Mouse (Mus musculus) heart, postnatal 14 days (tissue): ENCODE measurements around the gene Ugt1a10. TPM values are rescaled to one million over a fixed set of nuclear protein-coding genes. Genes with fewer than 3 reads are reported as not detected.
A peak's percentile ranks its signal among the peaks of the same experiment; 100 is the strongest.
"Not testable (repeated sequence)": the region's sequence is repeated elsewhere in the genome, so short reads cannot be mapped to it uniquely, and the experiment has no call there.

Experiments
- DNase-seq, 2 experiments: peaks; one replicate each; pipeline ENCODE4 v3.0.0; 2021 to 2022
- intact Hi-C: fragments of 180-260 bp; cut with DNase I; formaldehyde crosslinking; loops from one replicate; pipeline ENCODE4 v1.15.1; 2025
- total RNA-seq, 2 experiments: library from RNA; stranded (reverse); gene quantifications; 2 replicates each; pipeline ENCODE4 v1.2.3; 2021

The Ugt1a10 gene
- total RNA-seq, 2 experiments from 2014 or later, result not detected

DNA sequence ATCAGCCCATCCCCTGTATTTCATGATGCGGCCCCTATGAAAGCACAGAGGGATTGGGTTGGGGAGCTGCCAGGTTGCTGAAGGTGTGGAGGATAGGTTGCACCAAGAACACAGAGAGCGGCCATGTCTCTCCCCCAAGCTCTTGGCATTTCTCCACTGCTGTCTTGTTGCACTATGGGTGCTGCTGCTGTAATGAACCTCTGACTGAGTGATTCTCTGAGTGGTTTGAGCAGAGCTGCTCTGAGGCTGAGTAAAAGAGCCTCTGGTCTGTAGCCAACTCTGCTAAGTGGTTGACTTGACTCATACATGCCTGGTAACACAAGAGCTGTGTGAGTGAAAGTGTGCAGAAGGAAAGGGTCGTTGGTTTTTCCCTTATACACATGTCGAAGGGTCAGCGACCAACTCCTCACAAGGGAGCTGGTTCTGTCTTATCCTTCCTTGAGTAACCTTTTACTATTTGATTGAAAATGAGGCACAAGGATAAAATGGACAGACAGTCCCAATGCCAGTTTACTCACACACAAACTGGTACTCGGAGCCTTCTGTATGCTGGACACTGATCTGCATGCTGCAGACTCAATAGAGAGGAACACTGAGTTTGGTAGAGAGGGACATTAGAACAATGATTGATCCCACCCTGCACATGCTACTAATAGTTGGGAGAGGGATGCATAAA lies 80.2 kb downstream of the Ugt1a10 start:
- DNase-seq, intact Hi-C loops: not testable (repeated sequence)

DNA sequence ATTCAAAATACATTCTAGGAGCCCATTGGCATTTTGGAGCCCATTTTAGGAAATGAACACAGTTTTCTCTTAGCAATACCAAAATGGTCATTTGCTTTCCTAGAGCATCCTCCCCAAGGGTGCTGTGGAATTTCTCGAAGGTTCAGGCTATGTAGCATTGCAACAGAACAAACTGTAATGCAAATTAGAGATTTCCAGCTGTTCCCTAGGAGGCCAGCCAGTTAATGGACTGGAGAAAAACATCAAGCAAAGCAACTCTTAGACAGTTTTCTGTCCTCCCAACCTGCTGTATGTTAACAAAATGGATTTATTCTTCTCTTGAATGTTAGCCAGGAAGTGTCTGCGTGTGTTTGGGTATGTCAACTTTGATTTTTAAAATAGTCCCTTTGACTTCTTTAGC lies 81.5 kb downstream of the Ugt1a10 start:
- intact Hi-C loops, result no loop called here
- peak in 1 of 2 experiments; percentile 16 for DNase-seq

DNA sequence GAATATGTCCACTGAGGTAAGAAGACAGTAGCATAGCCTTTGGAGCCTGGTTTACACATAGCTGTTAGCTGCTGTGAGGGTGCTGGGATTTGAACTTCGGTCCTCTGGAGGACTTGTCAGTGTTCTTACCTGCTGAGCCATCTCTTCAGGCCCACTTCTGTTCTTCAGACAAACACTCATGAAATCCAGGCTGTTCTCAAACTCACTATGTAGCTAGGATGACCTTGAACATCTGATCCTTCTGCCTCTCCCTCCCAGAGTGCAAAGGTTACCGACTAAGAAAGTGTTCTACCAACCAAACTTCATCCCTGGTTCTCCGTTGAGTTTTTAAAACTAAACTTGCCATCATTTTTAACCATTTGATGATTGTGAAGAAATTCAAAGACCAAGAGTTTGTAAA lies 82.1 kb downstream of the Ugt1a10 start:
- intact Hi-C loops, result no loop called here
- no peak for DNase-seq

DNA sequence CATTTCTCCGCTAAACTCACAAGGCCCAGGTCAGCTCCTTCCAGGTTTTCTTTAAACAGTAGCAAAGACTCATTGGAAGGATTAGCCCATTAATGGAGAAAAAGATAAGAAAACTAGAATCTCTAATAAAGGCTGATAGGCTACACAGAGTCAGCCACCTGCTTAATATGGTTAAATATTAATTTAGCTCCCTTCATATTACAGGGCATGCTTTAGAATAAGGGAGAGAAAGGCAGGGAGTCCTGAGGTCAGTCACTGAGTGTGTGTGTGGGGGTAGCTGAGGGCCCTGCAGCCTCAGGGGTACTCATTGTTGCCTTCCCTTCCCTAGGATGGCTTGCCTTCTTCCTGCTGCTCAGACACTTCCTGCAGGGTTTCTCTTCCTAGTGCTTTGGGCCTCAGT lies 83.0 kb downstream of the Ugt1a10 start:
- DNase-seq, result no peak
- intact Hi-C loops, result no loop called here

DNA sequence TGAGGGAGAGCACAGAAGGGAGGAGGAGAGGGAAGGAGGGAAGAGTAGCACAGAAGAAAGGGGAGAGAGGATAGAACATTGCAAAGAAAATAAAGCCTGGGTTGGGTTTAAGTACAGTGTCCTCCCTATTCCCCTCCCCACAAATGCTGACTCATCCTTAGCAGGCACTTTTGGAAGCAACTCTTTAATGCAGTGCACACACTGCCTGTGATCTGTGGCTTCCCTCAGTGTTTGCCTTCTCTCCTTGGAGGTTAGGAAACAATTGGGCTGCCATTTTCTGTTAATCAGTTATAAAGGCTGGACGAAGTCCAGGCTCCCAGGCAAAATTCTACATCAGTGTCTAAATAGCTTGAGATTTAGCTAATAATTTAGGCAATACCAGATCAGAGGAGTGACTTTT lies 85.3 kb downstream of the Ugt1a10 start:
- DNase-seq, intact Hi-C loops: not testable (repeated sequence)

DNA sequence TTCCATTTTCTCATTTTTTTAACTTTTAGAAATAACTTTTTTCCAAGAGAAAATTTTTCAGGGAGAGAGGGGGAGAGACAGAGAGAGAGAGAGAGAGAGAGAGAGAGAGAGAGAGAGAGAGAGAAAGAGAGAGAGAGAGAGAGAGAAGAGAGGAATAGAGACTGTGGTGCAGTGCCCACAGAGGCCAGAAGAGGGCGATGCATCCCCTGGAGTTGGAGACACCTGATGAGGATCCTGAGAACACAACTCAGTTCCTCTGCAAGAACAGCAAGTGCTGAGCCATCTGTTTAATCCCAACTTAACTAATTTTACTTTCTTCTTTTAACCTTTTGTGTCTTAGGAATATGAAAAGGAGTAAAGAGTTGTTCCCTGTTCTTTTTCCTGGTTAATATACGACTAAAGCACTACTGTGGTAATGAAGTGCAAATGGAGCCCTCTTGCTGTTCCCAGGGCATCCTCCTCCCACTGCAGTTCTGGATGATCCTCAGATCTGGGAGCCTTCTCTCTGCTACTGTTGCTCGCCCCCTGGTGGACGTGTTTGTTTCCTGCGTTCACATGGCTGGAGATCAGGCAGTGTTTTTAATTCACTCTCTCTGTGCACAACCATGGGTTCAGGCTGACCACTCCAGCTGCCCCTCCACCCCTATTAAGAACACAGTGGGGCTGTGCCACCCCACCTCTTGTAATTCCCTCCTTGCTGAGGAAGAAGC lies 88.9 kb downstream of the Ugt1a10 start:
- peak; percentile 34 to 59 for DNase-seq
- intact Hi-C loops, result not testable (repeated sequence)

DNA sequence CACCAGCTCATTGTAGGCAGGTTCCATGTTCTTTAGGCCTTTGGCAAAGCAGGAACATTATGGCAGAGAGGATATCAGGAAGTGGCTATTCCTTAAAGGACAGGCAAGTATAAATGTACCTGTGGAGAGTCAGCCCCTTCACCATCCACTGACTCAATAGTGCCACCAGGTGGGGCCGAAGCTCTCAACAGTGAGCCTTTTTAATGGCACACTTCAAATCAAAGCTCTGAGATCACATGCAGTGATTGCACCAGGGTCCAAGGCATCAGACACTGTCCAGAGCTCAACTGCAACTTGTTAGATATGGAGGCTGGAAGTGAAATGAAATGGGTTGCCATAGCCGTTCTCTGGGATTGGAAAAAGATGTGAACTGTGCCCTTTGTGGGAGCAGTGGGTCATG lies 90.1 kb downstream of the Ugt1a10 start:
- DNase-seq, intact Hi-C loops: not testable (repeated sequence)

DNA sequence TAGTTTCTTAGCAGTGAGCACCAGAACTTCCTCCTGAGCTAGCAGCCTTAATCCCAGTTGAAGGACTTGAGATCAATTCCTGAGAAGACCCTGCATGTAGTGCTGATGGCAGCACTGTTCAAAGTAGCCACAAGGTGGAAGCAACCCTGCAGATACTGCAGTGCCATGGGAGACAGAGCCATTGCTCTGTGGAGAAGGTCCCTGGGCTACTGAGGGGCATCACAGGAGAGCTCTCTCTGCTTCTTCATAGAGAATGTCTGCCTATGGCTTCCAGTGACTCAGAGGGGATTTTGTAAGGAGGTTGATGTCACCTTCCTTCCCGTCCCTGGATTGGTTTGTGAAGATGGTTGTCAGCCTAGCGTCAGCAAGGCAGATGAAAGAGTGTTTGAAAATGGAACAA lies 94.9 kb downstream of the Ugt1a10 start:
- DNase-seq, intact Hi-C loops: not testable (repeated sequence)

DNA sequence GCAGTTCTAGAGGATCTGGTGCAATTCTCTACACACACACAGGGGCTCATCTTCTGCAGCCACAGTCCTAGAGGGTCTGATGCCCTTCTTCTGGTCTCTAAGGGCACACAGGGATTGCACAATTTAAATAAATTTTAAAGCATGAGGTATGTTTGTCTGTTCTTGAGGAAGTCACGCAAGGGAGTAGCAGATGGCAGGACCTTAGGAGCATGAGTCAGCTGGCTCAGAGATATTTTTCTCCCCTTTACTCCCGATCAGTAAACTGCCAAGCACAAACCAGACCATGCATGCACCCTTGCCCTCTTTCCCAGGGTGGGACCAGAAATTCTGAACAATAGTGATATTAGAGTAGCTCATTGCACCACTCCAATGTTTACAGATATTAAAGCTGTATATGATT lies 103.2 kb downstream of the Ugt1a10 start:
- DNase-seq, result no peak
- intact Hi-C loops, result no loop called here

DNA sequence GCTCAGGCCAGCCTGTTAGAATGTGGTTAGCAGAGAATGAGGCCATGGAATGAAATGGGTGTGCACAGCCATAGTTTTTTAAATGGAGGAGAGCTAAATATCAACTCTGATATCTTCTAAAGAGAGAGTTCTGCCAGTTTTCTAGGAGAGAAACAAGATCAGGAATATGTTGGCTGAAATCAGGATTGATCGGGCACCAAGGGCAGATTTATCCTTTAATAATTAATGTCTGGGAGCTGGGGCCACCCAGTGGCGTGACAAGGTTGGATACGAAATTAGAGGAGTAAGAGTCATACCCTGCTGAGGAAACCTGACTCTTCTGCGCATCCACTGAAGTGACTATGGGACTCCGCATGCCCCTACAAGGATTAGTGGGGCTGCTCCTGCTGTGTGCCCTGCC lies 110.5 kb downstream of the Ugt1a10 start, which contains the start of gene Ugt1a5:
Gene Ugt1a5, plus strand, starts transcription at position 302 of the 400 bp plus-strand sequence.
- intact Hi-C loops, result no loop called here
- no peak for DNase-seq

DNA sequence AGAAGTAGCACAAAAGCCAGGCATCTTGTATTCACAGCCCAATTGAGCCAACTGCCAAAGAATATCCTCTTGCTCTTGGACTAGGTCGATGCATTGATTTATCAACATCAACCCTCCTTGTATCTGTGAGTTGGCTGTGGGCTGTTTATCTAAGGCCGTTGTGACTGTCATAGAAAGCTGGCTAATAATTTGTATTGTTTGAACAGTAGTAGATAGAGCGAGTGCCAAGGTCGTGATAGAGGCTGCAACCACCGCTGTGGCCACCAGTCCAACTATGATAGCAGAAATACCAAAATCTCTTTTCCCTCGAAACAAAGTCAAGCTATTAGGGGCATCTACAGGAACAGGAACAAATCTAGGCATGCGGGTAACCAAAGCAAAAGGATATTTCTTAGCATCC lies 117.0 kb downstream of the Ugt1a10 start:
- DNase-seq, intact Hi-C loops: not testable (repeated sequence)

DNA sequence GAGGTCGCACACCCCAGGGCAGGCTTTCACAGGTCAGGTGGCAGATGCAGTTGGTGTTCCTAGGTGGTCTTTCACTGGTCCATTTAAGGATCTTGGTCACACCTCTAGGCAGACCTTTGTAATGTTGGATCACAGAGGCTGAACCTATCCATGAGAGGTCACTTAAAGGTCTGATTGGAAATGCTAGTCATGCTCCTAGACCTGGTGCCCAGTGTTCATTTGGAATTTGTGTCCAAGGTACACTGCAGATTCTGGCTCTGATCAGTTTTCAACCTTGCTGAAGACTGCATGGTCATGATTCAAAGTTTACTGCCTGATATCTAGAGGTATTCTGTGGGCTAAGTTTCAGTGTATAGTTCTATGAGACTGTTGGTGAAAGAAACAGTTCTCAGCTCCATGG lies 124.5 kb downstream of the Ugt1a10 start:
- intact Hi-C loops, result no loop called here
- DNase-seq, result no peak

DNA sequence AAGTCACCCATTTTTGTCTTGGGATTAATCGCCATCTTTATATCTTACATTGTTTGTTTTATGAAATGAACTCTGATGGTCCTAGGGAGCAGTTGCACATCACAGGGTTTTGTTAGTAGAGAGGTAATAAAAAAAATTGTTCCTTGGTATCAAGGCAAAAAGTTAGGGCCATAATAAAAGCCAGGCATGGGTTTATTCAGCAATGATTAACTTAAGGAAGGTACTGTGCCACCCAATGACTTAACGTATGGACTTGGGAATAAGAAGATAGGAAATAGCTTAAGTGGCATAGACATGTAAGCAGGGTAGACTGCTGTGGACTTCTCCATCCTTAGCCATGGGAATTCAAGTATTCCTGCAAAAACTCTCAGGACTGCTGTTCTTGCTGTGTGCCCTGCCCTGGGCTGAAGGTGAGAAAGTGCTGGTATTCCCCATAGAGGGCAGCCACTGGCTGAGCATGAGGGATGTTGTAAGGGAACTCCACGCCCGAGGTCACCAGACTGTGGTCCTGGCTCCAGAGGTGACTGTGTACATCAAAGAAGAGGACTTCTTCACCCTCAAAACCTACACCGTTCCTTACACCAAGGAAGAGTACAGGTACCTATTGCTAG lies 131.2 kb downstream of the Ugt1a10 start:
- no peak for DNase-seq
- intact Hi-C loops, result no loop called here

DNA sequence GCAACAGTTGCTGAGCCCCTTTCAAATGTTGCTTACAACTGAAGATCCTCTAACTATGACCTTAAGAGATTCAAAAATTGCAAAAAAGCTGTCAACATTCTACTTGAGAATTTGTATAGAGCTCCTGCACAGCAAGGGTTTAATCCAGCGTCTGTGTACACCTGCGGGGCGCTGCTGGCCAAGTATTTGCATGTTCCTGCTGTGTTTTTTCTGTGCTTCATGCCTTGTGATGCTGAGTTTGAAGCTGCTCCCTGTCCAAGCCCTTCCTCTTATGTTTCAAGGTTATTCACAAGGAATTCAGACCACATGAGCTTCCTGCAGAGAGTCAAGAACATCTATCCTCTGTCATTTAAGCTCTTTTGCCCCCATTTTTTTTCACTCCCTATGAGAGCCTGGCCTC lies 136.9 kb downstream of the Ugt1a10 start:
- no peak for DNase-seq
- intact Hi-C loops, result no loop called here

DNA sequence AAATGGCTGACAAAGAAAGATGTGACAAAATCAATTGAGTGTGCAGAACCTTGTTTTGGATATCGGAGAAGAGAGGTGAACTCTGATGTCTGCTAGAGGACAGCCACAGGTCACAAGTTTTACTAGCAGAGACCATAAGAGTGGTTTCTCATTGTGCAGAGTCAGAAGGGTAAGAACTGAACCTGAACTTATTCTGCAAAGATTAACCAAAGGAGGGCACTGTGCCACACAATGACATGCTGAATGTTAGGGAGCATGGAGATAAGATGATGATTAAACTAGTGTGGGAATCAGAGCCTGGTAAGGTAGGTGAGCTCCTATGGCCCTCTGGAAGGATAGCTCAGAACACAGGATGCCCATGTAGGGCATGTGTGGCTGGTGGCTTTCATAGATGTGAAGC lies 140.5 kb downstream of the Ugt1a10 start:
- intact Hi-C loops, result no loop called here
- no peak for DNase-seq

DNA sequence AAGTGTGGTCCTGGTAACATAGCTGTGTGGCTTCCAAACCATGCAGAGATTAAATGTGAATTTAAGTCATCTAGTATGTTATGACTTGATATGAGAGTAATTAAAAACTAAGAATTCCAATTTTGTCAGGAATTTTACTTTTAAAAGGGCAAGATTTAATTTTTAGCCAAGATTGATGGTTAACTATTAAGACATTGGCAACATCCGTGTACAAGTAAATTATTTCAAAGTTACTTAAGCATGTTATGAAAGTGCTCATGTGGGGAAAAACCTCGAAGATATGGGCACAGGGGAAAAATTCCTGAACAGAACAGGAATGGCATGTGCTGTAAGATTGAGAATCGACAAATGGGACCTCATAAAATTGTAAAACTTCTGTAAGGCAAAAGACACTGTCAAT lies 142.3 kb downstream of the Ugt1a10 start:
- DNase-seq, result no peak
- intact Hi-C loops, result no loop called here

DNA sequence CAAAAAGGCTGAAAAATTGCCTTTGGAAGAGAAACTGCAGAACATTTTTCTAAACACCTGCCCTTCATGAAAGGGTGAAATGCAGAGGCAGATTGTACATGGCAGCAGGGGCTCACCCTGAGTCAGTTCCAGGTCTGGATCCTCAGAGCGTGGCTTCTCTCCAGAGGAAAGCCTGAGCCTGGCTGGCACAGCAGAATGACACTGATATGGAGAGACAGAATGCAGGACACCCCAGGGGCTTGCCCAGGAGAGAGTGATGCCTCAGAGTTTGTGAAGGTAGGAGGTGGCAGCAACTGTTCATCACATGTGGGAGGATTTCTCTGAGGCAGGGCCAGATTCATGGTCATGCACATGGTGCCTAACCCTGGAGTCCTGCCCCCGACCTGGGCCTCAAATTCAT lies 144.8 kb downstream of the Ugt1a10 start:
- DNase-seq, result no peak
- intact Hi-C loops, result no loop called here

DNA sequence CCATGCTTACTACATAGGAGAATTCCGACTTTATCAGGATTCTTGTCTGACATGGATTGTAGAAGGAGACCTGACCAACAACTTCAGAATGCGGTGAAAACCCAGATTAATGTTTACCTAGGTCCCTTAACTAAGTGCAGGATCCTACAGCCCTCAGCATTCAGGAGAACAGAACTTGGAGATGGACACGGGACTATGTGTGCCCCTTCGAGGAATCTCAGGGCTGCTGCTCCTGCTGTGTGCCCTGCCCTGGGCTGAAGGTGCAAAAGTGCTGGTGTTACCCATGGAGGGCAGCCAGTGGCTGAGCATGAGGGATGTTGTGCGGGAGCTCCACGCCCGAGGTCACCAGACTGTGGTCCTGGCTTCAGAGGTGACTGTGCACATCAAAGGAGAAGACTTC lies 145.3 kb downstream of the Ugt1a10 start, which contains the start of gene Ugt1a2:
Gene Ugt1a2, plus strand, starts transcription at position 146 of the 400 bp plus-strand sequence.
- intact Hi-C loops, result no loop called here
- no peak for DNase-seq

DNA sequence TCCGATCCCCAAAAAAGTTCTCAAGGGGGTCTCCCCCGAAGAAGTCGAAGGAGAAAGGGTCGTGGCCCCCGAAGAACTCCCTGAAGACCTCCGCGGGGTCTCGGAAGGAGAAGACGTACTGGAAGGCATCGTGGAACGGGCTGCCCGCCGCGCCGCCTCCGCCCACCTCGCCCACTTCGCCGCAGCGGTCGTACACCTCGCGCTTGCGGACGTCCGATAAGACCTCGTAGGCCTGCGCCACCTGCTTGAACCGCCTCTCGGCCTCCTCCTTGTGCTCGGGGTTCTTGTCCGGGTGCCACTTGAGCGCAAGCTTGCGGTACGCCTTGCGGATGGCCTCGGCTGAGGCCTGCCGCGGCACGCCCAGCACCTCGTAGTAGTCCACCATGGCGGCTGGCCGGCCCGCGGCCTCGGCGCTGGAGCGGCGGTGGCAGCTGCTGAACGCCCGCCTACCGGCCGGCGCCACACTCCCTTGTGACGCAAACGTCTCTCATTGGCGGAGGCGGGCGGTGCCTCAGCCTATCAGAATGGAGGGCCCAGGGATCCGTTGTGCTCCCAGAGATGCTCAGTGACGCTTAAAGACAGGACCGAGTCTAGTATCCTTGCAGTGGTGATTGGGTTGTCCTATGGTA lies 150.2 kb downstream of the Ugt1a10 start, which contains the start of gene Dnajb3:
Gene Dnajb3, minus strand, starts transcription at position 489 of the 629 bp plus-strand sequence.
- peak; percentile 72 to 76 for DNase-seq
- intact Hi-C loops, result no loop called here

DNA sequence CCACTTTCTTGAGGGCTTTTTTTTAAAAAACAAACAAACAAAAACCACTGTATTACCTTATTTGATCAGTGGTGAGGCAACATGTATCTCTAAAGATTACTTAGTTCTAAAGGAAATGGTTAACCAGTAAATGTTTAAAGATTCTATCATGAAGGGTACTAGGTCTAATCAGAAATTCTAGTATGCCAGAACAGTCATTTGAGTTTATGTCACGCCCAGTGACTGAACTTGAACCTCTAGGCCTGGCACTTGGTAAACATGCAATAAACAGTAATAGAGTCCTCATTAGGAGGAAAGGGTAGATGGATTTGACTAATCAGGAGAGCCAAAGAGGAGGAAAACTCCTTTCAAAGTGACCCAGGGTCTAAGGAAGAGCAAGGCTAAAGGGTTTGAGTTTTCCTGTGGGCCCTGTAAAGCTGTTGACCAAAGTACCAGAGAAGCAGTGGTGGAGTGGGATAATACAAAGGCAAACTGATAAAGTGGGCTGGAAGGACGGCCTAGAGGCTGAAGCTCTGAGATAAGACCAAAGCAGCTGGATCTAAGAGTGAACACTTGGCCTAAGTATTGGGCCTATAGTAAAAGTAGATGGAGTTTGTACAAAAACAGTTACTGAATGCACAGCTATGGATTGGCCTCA lies 151.8 kb downstream of the Ugt1a10 start:
- DNase-seq, result no peak
- intact Hi-C loops, result no loop called here

DNA sequence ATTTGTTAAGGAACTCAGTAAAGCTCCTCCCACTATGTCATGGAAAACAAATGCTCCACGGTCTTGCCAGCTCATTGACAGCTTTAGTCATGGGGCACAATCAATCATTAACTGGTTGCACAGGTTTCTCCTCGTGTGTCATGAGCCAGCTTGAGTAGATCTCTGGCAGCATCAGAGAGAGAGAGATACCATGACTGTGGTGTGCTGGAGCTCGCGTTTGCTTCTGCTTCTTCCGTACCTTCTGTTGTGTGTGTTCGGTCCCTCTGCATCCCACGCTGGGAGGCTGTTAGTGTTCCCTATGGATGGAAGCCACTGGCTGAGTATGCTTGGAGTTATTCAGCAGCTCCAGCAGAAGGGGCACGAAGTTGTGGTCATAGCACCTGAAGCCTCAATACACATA lies 156.6 kb downstream of the Ugt1a10 start, which contains the start of gene Ugt1a1:
Gene Ugt1a1, plus strand, starts transcription at position 148 of the 400 bp plus-strand sequence.
- intact Hi-C loops, result no loop called here
- DNase-seq, result peak in 1 of 2 experiments; percentile 10
